Mouse (Mus musculus) lung, adult 2 months (tissue): ENCODE measurements around the gene Eddm3b.

ENCODE experiments used
- CTCF ChIP-seq: fragments of 200-500 bp; IDR thresholded peaks from 2 replicates; pipeline ENCODE4 v1.5.1; 2011; ENCODE audit warnings: mild to moderate bottlenecking, low read length, control low read depth; ENCODE audit not compliant: insufficient read depth
- POLR2A ChIP-seq: fragments of 200-500 bp; IDR thresholded peaks from 2 replicates; pipeline ENCODE4 v1.6.1; 2011; ENCODE audit warnings: low read depth, mild to moderate bottlenecking, control low read depth, low read length, borderline replicate concordance; ENCODE audit errors: extremely low read depth

- TF ChIP-seq CTCF (no peak), POLR2A (no peak)
These were observed 36.1 kb downstream of the Eddm3b start for GRCm38 (mm10) chr14:51150206-51150831.
